Mouse (Mus musculus): ENCODE measurements at regions not wholly inside any gene's neighbourhood (a gene's known extent, or its start where the extent isn't known, plus 50 kb on each side); places are given as distances from the start of the nearest gene placed in this dataset.

DNA sequence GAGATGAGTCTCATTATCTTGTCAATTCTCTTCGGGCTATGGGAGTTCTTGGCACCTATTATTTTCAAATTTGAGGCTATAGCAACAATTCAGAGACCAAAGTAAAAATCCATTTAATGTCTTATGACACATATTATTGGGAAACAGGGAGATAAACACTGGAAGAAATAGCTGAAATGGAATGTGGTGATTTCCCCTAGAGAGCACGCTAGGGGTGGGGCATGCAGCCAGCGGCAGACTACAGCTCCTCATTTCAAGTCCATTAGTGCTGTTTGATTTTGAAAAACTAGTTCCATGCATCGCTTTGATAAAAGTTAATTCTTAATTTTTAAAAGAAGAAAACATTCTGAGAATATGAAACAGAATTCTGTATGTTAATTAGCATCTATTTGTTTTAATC lies 367.6 kb upstream of the Castor2 start:
- no peak for DNase-seq (ENCODE audit: low read depth in 1 of 2, low spot score in 2 of 2)
- Histone ChIP-seq H3K36me3 (ENCODE audit: control insufficient read depth, insufficient read depth, low read length) (no peaks in the 10 kb centered on the region), H3K4me3 (ENCODE audit: extremely low read depth, insufficient read depth, insufficient read length) (no peak overlapping the region), H3K4me1 (ENCODE audit: control insufficient read depth, insufficient read depth, insufficient read length) (no peaks in the 10 kb centered on the region), H3K27ac (ENCODE audit: insufficient read depth, low read length) (no peak overlapping the region), H3K27me3 (ENCODE audit: control insufficient read depth, insufficient read depth, low read length) (no peaks in the 10 kb centered on the region)
- TF ChIP-seq POLR2A (IDR thresholded peaks at IDR 0.05; ENCODE audit: low read depth, low read length) (no peak), CTCF (IDR thresholded peaks at IDR 0.05; ENCODE audit: extremely low read depth, insufficient read depth, insufficient read length, insufficient replicate concordance) (no peak)
- WGBS = 85% methylated on average over 4 of the region's 4 CpGs

DNA sequence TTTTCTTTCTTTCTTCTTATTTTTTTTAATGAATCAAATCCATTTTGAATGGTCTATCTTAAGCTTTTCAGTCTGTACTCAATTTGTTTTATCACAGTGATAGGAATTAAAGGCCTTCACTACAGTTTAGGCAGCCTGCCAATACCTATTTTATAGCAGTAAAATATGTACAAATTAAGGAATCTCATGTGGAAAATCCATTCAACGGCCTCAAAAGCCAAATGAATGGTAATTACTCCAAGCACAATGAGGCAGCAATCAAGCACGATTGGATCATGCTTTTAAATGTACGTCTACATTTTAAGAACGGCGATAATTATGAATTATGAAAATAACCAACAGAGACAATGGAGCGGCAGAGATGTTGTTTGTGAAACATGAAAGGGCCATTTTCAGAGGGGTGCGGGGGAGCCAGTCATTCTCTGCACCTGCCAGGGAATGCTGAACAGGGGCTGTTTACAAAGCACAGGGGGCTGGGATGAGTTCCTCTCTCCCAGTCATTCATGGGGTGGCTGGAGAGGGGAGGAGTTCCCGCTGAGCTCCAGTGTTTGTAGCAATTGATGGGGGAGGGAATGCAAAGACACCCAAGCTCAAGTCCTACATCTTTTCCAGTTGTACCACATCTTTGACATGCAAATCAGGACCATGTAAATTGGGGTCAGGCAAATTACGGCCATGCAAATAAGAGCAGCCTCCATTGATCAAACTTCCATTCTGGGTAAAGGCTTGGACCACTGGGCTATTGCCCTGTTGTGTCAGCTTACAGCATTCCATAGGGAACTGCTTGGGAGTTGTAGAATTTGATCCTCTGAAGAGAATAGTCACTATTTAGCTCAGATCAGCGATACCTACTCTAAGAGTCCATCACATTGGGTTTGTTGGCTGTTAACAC lies 381.1 kb upstream of the Castor2 start:
- DNase-seq (ENCODE audit: low read depth in 1 of 2, low spot score in 2 of 2) = no peak
- no peak overlapping the region for H3K4me3 ChIP-seq (ENCODE audit: extremely low read depth, insufficient read depth, insufficient read length)
- no peaks in the 10 kb centered on the region for H3K27me3 ChIP-seq (ENCODE audit: control insufficient read depth, insufficient read depth, low read length)
- no peak overlapping the region for H3K27ac ChIP-seq (ENCODE audit: insufficient read depth, low read length)
- H3K4me1 ChIP-seq (ENCODE audit: control insufficient read depth, insufficient read depth, insufficient read length) = no peaks in the 10 kb centered on the region
- H3K36me3 ChIP-seq (ENCODE audit: control insufficient read depth, insufficient read depth, low read length) = no peaks in the 10 kb centered on the region
- WGBS = 68% methylated on average over 10 of the region's 10 CpGs
- TF ChIP-seq CTCF (IDR thresholded peaks at IDR 0.05; ENCODE audit: extremely low read depth, insufficient read depth, insufficient read length, insufficient replicate concordance) (no peak), POLR2A (IDR thresholded peaks at IDR 0.05; ENCODE audit: low read depth, low read length) (no peak)

DNA sequence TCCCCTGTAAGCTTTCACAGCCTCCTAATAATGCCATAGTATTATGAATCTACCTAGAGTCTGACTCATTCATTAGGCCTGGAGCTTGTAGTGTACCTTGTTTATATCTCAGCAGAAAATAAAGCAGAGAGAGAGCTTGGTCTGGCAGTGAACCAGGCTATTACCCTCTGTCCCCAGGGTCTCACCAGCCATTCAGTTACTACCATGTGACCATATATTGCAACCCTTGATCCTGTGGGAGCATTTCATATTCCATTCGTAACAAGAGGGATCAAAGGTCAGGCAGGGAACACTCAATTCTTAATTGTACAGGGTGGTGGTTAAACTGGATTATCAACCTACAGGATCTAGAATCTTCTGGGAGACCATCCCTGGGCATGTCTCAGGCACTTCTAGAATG lies 383.7 kb upstream of the Castor2 start:
- Histone ChIP-seq H3K27ac (ENCODE audit: insufficient read depth, low read length) (no peak overlapping the region), H3K27me3 (ENCODE audit: control insufficient read depth, insufficient read depth, low read length) (no peaks in the 10 kb centered on the region), H3K36me3 (ENCODE audit: control insufficient read depth, insufficient read depth, low read length) (no peaks in the 10 kb centered on the region), H3K4me3 (ENCODE audit: extremely low read depth, insufficient read depth, insufficient read length) (no peak overlapping the region), H3K4me1 (ENCODE audit: control insufficient read depth, insufficient read depth, insufficient read length) (no peaks in the 10 kb centered on the region)
- 98% methylated on average over 1 of the region's 1 CpGs for WGBS
- no peak for DNase-seq (ENCODE audit: low read depth in 1 of 2, low spot score in 2 of 2)
- TF ChIP-seq POLR2A (IDR thresholded peaks at IDR 0.05; ENCODE audit: low read depth, low read length) (no peak), CTCF (IDR thresholded peaks at IDR 0.05; ENCODE audit: extremely low read depth, insufficient read depth, insufficient read length, insufficient replicate concordance) (no peak)

- no peaks in the 10 kb centered on the region for H3K4me1 ChIP-seq (ENCODE audit: control insufficient read depth, insufficient read depth, insufficient read length)
- no peaks in the 10 kb centered on the region for H3K36me3 ChIP-seq (ENCODE audit: control insufficient read depth, insufficient read depth, low read length)
- no peak overlapping the region for H3K4me3 ChIP-seq (ENCODE audit: extremely low read depth, insufficient read depth, insufficient read length)
- H3K27me3 ChIP-seq (ENCODE audit: control insufficient read depth, insufficient read depth, low read length) = no peaks in the 10 kb centered on the region
- DNase-seq (ENCODE audit: low read depth in 1 of 2, low spot score in 2 of 2) = no peak
- no peak overlapping the region for H3K27ac ChIP-seq (ENCODE audit: insufficient read depth, low read length)
- TF ChIP-seq POLR2A (IDR thresholded peaks at IDR 0.05; ENCODE audit: low read depth, low read length) = no peak
- TF ChIP-seq CTCF (IDR thresholded peaks at IDR 0.05; ENCODE audit: extremely low read depth, insufficient read depth, insufficient read length, insufficient replicate concordance) = no peak
- WGBS = 69% methylated on average over 3 of the region's 3 CpGs
These were observed 386.9 kb upstream of the Castor2 start for GRCm38 (mm10) chr5:133712652-133713051.

DNA sequence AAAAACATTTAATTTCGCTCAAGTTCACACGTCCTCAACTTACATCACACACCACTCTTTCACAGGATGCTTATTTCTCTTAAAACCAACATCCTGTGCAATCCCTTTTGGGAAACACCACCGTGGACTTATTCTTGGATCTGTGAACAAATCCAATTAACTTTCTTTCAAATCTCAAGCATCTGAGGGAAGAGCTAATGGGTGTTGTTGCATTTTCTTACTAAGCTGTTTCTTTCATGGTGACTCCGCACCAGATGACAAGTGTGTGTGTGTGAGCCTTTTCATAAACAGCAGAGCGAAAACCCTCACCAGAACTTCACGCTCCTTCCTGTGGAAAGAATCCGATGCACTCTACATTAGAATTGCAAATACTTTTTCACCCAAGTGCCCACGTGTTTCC lies 390.6 kb upstream of the Castor2 start:
- H3K36me3 ChIP-seq (ENCODE audit: control insufficient read depth, insufficient read depth, low read length) = no peaks in the 10 kb centered on the region
- H3K27me3 ChIP-seq (ENCODE audit: control insufficient read depth, insufficient read depth, low read length) = no peaks in the 10 kb centered on the region
- no peak overlapping the region for H3K4me3 ChIP-seq (ENCODE audit: extremely low read depth, insufficient read depth, insufficient read length)
- 80% methylated on average over 8 of the region's 8 CpGs for WGBS
- no peaks in the 10 kb centered on the region for H3K4me1 ChIP-seq (ENCODE audit: control insufficient read depth, insufficient read depth, insufficient read length)
- no peak for DNase-seq (ENCODE audit: low read depth in 1 of 2, low spot score in 2 of 2)
- H3K27ac ChIP-seq (ENCODE audit: insufficient read depth, low read length) = no peak overlapping the region
- TF ChIP-seq CTCF (IDR thresholded peaks at IDR 0.05; ENCODE audit: extremely low read depth, insufficient read depth, insufficient read length, insufficient replicate concordance) (no peak), POLR2A (IDR thresholded peaks at IDR 0.05; ENCODE audit: low read depth, low read length) (no peak)

DNA sequence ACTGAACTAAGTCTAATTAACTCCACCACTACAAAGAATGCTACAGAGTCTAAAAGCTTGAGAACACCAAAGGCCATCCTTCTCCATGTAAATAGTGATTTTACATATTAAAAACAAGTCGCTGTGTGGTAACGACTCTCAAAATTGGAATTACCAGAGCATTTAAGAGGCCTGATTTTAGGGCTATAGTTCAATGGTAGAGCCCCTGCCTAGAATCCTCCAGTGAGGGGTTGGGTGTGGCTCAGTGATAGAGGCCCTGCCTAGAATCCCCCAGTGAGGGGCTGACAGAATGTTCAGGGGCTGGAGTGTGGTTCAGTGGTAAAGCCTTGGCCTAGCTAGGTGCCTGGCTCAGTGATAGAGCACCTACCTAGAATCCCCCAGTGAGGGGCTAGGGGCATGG lies 413.3 kb upstream of the Castor2 start:
- no peaks in the 10 kb centered on the region for H3K4me1 ChIP-seq (ENCODE audit: control insufficient read depth, insufficient read depth, insufficient read length)
- no peaks in the 10 kb centered on the region for H3K36me3 ChIP-seq (ENCODE audit: control insufficient read depth, insufficient read depth, low read length)
- TF ChIP-seq POLR2A (IDR thresholded peaks at IDR 0.05; ENCODE audit: low read depth, low read length) (no peak), CTCF (IDR thresholded peaks at IDR 0.05; ENCODE audit: extremely low read depth, insufficient read depth, insufficient read length, insufficient replicate concordance) (no peak)
- H3K27me3 ChIP-seq (ENCODE audit: control insufficient read depth, insufficient read depth, low read length) = no peaks in the 10 kb centered on the region
- H3K4me3 ChIP-seq (ENCODE audit: extremely low read depth, insufficient read depth, insufficient read length) = no peak overlapping the region
- no peak overlapping the region for H3K27ac ChIP-seq (ENCODE audit: insufficient read depth, low read length)
- WGBS = 91% methylated on average over 2 of the region's 2 CpGs
- no peak for DNase-seq (ENCODE audit: low read depth in 1 of 2, low spot score in 2 of 2)

GRCm38 (mm10) chr5:133683021-133683420 lies 416.5 kb upstream of the Castor2 start:
- H3K4me1 ChIP-seq (ENCODE audit: control insufficient read depth, insufficient read depth, insufficient read length) = no peaks in the 10 kb centered on the region
- TF ChIP-seq CTCF (IDR thresholded peaks at IDR 0.05; ENCODE audit: extremely low read depth, insufficient read depth, insufficient read length, insufficient replicate concordance) = no peak
- no peak for TF ChIP-seq POLR2A (IDR thresholded peaks at IDR 0.05; ENCODE audit: low read depth, low read length)
- DNase-seq (ENCODE audit: low read depth in 1 of 2, low spot score in 2 of 2) = no peak
- H3K36me3 ChIP-seq (ENCODE audit: control insufficient read depth, insufficient read depth, low read length) = no peaks in the 10 kb centered on the region
- no peaks in the 10 kb centered on the region for H3K27me3 ChIP-seq (ENCODE audit: control insufficient read depth, insufficient read depth, low read length)
- 34% methylated on average over 10 of the region's 10 CpGs for WGBS
- H3K4me3 ChIP-seq (ENCODE audit: extremely low read depth, insufficient read depth, insufficient read length) = no peak overlapping the region
- H3K27ac ChIP-seq (ENCODE audit: insufficient read depth, low read length) = no peak overlapping the region
